Mouse (Mus musculus) heart, embryonic 14.5 days (tissue): ENCODE data around the gene Magi2. TPM values are rescaled to one million over a fixed set of nuclear protein-coding genes. Genes with fewer than 3 reads are reported as not detected.

Experiments
- ATAC-seq: fragments of 200-750 bp; cut with Nextera tagmentation; 2 replicates; pipeline ENCODE4 v1.8.0; 2017; ENCODE audit warnings: low read depth, moderate TSS enrichment; ENCODE audit not compliant: insufficient number of reproducible peaks, insufficient read depth, low FRiP score
- H3K27ac ChIP-seq, 2 experiments: fragments of 200-500 bp in 1 of 2; fragments of 300-500 bp in 1 of 2; sonication (generic) in 1 of 2; replicated peaks in 1 of 2; 2 replicates each; pipeline ENCODE4 v1.5.1; 2012 to 2014; ENCODE audit warnings: low read depth in 2 of 2, low read length in 2 of 2, control low read depth in 1 of 2, mild to moderate bottlenecking in 1 of 2, mixed read lengths in 1 of 2; ENCODE audit not compliant: control insufficient read depth in 1 of 2, insufficient read depth in 1 of 2
- H3K27me3 ChIP-seq: fragments of 300-500 bp; sonication (generic); 2 replicates; pipeline ENCODE4 v1.6.1; 2014; ENCODE audit warnings: mild to moderate bottlenecking, low read length, control low read depth; ENCODE audit not compliant: control insufficient read depth, insufficient read depth
- H3K36me3 ChIP-seq: fragments of 300-500 bp; sonication (generic); 2 replicates; pipeline ENCODE4 v1.6.1; 2014; ENCODE audit warnings: mild to moderate bottlenecking, control low read depth, low read length, mixed read lengths; ENCODE audit not compliant: control insufficient read depth, insufficient read depth
- H3K4me1 ChIP-seq, 2 experiments: fragments of 200-500 bp in 1 of 2; fragments of 300-500 bp in 1 of 2; sonication (generic) in 1 of 2; 2 replicates each; pipeline ENCODE4 v1.6.1; 2012 to 2014; ENCODE audit warnings: low read length in 2 of 2, control low read depth in 1 of 2, mixed read lengths in 1 of 2; ENCODE audit not compliant: control insufficient read depth in 2 of 2, insufficient read depth in 2 of 2
- H3K4me2 ChIP-seq: fragments of 300-500 bp; sonication (generic); 2 replicates; pipeline ENCODE4 v1.6.1; 2014; ENCODE audit warnings: mild to moderate bottlenecking, low read length
- H3K4me3 ChIP-seq, 2 experiments: fragments of 200-500 bp in 1 of 2; fragments of 300-500 bp in 1 of 2; sonication (generic) in 1 of 2; 2 replicates each; pipeline ENCODE4 v1.5.1; 2012 to 2014; ENCODE audit warnings: low read length in 2 of 2, mild to moderate bottlenecking in 2 of 2, control low read depth in 1 of 2, low read depth in 1 of 2, moderate library complexity in 1 of 2; ENCODE audit not compliant: control insufficient read depth in 1 of 2, insufficient read depth in 1 of 2
- H3K9ac ChIP-seq: fragments of 300-500 bp; sonication (generic); 2 replicates; pipeline ENCODE4 v1.6.1; 2014; ENCODE audit warnings: mild to moderate bottlenecking, low read length
- H3K9me3 ChIP-seq: fragments of 300-500 bp; sonication (generic); 2 replicates; pipeline ENCODE4 v1.6.1; 2016; ENCODE audit warnings: low read length, control low read depth; ENCODE audit not compliant: control insufficient read depth
- WGBS: fragments of 180-500 bp; shearing (Covaris S2); extraction: QIAGEN DNeasy Blood & Tissue Kit; methylation state at CpG from one replicate; pipeline ENCODE4 v1.1.7; 2014; 5-methylcytosine and 5-hydroxymethylcytosine counted together
- polyA plus RNA-seq: library from polyadenylated mRNA; unstranded; fragments of >200 nt; fragmentation: Nextera tagmentation; extraction: Ambion mirVana; gene quantifications from 2 replicates; pipeline ENCODE4 v1.2.1, GENCODE M21; 2014

Gene Magi2
- polyA plus RNA-seq, 1 experiment from 2014 or later, result 3.4 TPM

DNA sequence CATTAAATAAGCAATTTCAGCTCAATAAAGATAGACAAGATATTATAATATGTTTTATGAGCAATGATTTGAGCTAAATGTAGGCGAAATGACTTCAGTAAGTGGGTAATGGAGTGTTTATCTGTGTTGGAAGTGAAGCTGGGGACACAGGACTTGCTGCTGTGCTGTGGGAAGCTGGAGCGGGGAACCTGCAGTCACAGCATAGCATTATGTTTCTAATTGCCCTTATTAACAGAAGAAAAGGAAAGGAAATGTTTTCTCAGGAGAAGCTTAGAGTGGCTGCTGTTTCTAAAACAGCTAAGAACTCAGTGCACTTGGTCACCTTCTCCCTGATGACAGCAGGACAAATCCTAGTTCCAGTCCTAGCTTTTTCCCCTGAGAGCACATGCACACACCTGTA lies 1098.5 kb downstream of the Magi2 start:
- no peak overlapping the region for H3K4me3 ChIP-seq
- H3K27ac ChIP-seq, result no peak overlapping the region
- H3K9ac ChIP-seq, result no peak overlapping the region
- no peaks in the 10 kb centered on the region for H3K27me3 ChIP-seq
- no peak for ATAC-seq
- no peaks in the 10 kb centered on the region for H3K36me3 ChIP-seq
- 72% methylated on average over 2 of the region's 2 CpGs for WGBS
- no peak overlapping the region for H3K4me2 ChIP-seq
- no peaks in the 10 kb centered on the region for H3K9me3 ChIP-seq
- no peaks in the 10 kb centered on the region for H3K4me1 ChIP-seq

DNA sequence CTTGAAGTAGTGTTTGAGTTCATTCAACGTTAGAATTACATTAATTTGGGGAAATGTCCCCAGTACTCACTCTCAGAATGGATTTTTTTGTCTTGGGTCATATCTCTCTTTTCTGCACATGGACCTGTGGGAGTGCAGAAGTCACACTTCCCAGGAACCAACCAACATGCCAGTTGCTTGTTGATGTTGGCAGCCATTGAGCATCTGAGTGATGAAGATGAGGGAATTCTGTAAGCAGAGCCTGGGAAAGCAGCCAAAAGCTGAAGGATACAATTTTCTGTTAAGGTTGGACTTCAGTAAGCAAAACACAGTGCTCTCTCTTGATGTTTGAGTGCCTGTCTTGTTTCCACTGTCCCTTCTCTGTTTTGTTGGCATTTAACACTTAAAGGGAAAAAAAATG lies 1102.1 kb downstream of the Magi2 start:
- H3K9ac ChIP-seq, result no peak overlapping the region
- H3K4me3 ChIP-seq, result no peak overlapping the region
- no peak overlapping the region for H3K27ac ChIP-seq
- H3K36me3 ChIP-seq, result no peaks in the 10 kb centered on the region
- H3K9me3 ChIP-seq, result no peaks in the 10 kb centered on the region
- no peak overlapping the region for H3K4me2 ChIP-seq
- H3K4me1 ChIP-seq, result no peaks in the 10 kb centered on the region
- H3K27me3 ChIP-seq, result no peaks in the 10 kb centered on the region
- no peak for ATAC-seq
- WGBS, result 38% methylated on average over 1 of the region's 1 CpGs

- no peak overlapping the region for H3K27ac ChIP-seq
- no peak overlapping the region for H3K4me3 ChIP-seq
- H3K4me2 ChIP-seq, result no peak overlapping the region
- ATAC-seq, result no peak
- no peaks in the 10 kb centered on the region for H3K4me1 ChIP-seq
- no peaks in the 10 kb centered on the region for H3K36me3 ChIP-seq
- 65% methylated on average over 3 of the region's 3 CpGs for WGBS
- no peaks in the 10 kb centered on the region for H3K9me3 ChIP-seq
- no peaks in the 10 kb centered on the region for H3K27me3 ChIP-seq
- H3K9ac ChIP-seq, result no peak overlapping the region
Measured at GRCm38 (mm10) chr5:20330025-20330424, 1103.2 kb downstream of the Magi2 start.

GRCm38 (mm10) chr5:20332574-20332973 lies 1105.7 kb downstream of the Magi2 start:
- Histone ChIP-seq H3K27ac (no peak overlapping the region), H3K4me2 (no peak overlapping the region), H3K27me3 (no peaks in the 10 kb centered on the region), H3K9me3 (no peaks in the 10 kb centered on the region), H3K4me1 (no peaks in the 10 kb centered on the region), H3K36me3 (no peaks in the 10 kb centered on the region), H3K9ac (no peak overlapping the region), H3K4me3 (no peak overlapping the region)
- 73% methylated on average over 4 of the region's 4 CpGs for WGBS
- ATAC-seq, result no peak

GRCm38 (mm10) chr5:20334549-20334948 lies 1107.7 kb downstream of the Magi2 start:
- Histone ChIP-seq H3K27ac (no peak overlapping the region), H3K27me3 (no peaks in the 10 kb centered on the region), H3K4me1 (no peaks in the 10 kb centered on the region), H3K4me2 (no peak overlapping the region), H3K4me3 (no peak overlapping the region), H3K9me3 (no peaks in the 10 kb centered on the region), H3K36me3 (no peaks in the 10 kb centered on the region), H3K9ac (no peak overlapping the region)
- no peak for ATAC-seq

- H3K36me3 ChIP-seq, result no peaks in the 10 kb centered on the region
- no peak overlapping the region for H3K9ac ChIP-seq
- WGBS, result 78% methylated on average over 8 of the region's 8 CpGs
- no peak overlapping the region for H3K27ac ChIP-seq
- no peaks in the 10 kb centered on the region for H3K9me3 ChIP-seq
- H3K4me1 ChIP-seq, result no peaks in the 10 kb centered on the region
- no peak for ATAC-seq
- no peaks in the 10 kb centered on the region for H3K27me3 ChIP-seq
- no peak overlapping the region for H3K4me3 ChIP-seq
- no peak overlapping the region for H3K4me2 ChIP-seq
Measured at GRCm38 (mm10) chr5:20352941-20353340, 1126.1 kb downstream of the Magi2 start.

DNA sequence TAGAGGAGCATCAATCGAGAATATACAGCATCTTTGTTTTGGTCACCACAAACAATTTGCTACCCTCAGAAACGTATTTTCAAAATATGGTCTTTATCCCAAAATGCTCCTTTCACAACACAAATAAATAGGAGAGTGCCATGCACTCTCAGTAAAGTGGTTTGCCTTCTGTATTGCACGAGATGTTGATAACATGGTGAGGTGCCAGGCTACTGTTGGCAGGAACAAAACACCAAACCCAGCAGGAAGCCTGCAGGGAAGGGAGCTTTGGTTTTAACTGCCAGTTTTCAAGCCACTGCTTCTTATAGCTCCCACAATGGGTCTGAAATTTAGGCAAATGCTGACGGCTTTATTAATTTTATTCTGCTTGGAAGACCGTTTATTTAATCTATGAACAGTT lies 1131.6 kb downstream of the Magi2 start:
- no peak overlapping the region for H3K4me3 ChIP-seq
- no peaks in the 10 kb centered on the region for H3K27me3 ChIP-seq
- no peak overlapping the region for H3K9ac ChIP-seq
- no peaks in the 10 kb centered on the region for H3K9me3 ChIP-seq
- no peak for ATAC-seq
- H3K4me2 ChIP-seq, result no peak overlapping the region
- H3K4me1 ChIP-seq, result no peaks in the 10 kb centered on the region
- no peaks in the 10 kb centered on the region for H3K36me3 ChIP-seq
- H3K27ac ChIP-seq, result no peak overlapping the region
- WGBS, result 50% methylated on average over 5 of the region's 5 CpGs

DNA sequence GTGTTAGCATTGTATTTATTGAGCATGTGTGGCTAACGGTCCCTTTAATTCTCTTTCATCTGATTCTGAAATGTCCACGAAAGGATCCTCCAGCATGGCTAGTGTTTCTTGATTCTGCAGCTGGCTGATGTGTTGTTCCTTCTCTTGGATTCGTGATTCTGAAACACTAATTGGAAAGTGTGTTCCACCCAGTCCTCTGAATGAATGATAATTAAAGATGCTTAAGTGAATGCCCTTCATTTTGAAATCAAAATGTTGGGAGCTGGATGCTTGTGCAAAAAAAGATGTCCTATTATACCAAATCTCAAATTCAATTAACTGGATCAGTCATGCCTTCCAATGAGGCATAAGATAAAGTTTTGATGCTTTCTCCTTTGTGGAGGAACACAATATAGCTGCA lies 1132.2 kb downstream of the Magi2 start:
- WGBS, result 80% methylated on average over 3 of the region's 3 CpGs
- no peak for ATAC-seq

More for the DNA sequence above, 1132.2 kb downstream of the Magi2 start:
- H3K9ac ChIP-seq, result no peak overlapping the region
- H3K4me1 ChIP-seq, result no peaks in the 10 kb centered on the region
- H3K27ac ChIP-seq, result no peak overlapping the region
- no peaks in the 10 kb centered on the region for H3K27me3 ChIP-seq
- no peaks in the 10 kb centered on the region for H3K36me3 ChIP-seq
- no peak overlapping the region for H3K4me3 ChIP-seq
- H3K9me3 ChIP-seq, result no peaks in the 10 kb centered on the region
- no peak overlapping the region for H3K4me2 ChIP-seq
